Mouse (Mus musculus): Measurements from ENCODE around the gene Col5a2.
A peak's percentile ranks its signal among the peaks of the same experiment; 100 is the strongest.
"Not testable (repeated sequence)": the region's sequence is repeated elsewhere in the genome, so short reads cannot be mapped to it uniquely, and the experiment has no call there.

The Col5a2 gene

DNA sequence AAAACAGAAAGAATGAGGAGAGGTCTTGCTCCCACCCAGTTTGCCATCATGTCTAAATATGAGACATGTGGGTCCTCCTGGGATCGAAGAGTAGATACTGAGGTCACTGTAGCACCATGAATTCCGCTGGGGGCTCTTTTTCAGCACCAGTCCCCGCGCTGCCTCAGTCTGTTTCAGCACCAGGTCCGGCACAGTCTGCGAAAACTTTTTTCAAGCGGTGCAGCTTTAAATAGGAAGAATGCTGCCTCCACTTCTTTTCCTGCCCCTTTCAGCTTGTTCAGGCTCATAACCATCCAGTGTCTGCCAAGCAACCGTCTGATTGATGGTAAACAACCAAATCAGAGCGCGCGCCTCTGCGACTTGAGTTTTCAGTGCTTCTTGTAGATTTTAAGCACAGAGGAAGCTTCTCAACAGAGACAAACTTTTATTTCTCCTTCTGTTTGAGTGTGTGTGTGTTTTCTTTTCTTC lies at the start of gene Col5a2:
TSS of gene Col5a2 (minus strand) at position 418 of the 468 bp plus-strand sequence.
- DNase-seq (ENCODE audit: low spot score in 2 of 2) = peak; percentile 12 to 41

DNA sequence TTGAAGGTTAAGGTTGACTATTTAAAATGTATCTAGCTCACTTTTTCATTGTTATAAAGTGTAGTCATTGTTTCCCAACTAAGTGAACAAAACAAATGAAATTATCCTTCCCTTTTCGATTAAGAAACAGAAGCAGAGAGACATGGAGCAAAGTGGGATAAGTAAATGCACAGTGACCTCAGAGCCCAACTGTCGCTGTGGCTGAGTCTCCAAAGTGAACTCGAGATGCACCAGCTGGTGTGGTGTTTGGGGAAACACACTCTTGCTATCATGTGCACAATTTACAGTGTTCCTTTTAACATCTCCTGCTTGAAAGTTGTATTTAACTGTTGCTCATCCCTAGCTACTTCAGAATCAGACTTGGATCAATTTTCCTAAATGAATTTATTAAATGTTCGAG lies 47.4 kb upstream of the Col5a2 start:
- DNase-seq (ENCODE audit: low spot score in 2 of 2) = no peak

DNA sequence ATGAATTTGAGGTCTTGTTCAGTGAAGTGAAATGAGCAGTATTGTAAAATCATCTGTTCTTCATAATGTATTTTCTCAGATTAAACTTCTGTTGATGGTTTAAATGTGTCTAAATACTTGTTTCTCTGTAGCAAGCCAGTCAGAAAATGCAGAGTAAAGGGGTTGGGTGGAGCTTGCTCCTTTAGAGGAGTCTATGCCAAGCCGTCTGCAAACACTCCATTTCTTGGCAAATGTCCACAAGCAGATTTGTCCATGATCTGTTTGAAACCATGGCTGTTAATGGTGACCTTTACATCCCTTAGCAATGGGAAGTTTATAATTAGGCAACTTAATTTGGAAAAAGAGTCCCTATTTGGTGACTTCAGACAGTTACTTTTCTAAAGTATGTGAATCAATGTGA lies 38.8 kb upstream of the Col5a2 start:
- DNase-seq (ENCODE audit: low spot score in 2 of 2) = no peak

DNA sequence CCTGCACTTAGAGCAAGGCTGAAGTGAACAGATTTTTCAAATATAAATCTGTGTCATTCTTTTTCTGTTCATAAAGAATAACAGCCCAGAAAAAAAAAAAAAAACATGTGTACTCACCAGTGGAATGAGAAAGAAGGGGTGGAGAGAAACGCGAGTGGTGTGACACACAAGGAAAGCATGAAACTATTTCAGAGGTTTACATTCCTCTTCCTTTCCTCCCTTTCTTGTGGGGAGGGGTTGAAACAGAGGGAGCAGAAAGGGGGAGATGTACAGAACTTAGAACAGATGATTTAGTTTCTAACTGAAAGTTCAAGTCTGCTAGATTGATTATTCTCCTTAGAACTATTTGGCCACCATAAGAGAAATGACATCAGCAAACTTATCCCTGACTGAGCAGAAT lies 38.1 kb upstream of the Col5a2 start:
- DNase-seq (ENCODE audit: low spot score in 2 of 2) = no peak

DNA sequence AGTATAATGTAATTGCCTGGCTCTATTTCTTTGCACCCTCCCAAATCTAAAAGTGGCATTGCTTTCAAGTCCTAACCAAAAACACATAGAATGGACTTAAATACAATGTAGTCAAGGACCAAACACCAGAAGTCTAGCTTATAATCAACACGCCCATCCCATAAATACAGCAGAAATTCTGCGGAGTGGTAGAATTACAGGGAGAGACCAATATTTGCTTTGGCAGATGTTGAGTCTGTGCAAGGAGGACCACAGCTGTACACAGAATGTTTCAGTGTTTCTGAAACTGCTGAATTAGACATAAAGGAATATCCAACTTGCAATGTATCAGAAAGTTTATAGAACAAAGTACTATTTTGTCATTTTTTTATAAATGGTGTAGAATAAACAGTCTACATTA lies 28.4 kb upstream of the Col5a2 start:
- no peak for DNase-seq (ENCODE audit: low spot score in 2 of 2)

DNA sequence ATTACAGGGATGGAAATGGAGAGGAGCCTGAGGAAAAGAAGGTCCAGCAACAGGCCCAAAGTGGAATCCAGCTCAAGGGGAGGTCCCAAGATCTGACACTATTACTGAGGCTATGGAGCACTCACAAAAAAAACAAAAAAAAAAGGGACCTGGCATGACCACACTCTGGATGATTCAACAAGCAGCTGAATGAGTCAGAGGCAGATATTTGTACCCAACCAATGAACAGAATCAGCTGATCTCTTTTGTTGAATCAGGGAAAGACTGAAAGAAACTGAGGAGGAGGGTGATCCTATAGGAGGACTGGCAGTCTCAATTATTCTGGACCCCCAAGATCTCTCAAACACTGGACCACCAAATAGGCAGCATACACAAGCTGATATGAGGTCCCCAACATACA lies 24.4 kb upstream of the Col5a2 start:
- DNase-seq (ENCODE audit: low spot score in 2 of 2) = not testable (repeated sequence)

DNA sequence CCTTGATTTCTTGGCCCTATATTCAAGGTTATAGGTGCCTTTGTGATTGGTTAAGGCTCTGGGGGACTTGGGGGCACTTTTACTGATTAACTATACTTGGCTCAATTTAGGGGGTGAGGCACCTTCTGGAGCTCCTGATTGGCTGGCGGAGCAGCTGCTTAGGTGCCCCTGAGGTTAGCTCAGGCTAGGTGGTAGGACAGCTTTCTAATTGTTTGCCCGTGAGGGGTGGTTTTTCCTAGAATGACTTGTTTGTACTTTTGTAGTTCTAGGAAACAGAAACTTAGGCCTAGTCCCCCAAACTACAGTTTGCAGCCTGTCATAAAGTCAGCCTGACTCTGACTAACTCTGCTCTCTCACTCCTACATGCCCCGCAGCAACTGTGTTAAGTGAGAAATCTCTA lies 20.5 kb upstream of the Col5a2 start:
- no peak for DNase-seq (ENCODE audit: low spot score in 2 of 2)

DNA sequence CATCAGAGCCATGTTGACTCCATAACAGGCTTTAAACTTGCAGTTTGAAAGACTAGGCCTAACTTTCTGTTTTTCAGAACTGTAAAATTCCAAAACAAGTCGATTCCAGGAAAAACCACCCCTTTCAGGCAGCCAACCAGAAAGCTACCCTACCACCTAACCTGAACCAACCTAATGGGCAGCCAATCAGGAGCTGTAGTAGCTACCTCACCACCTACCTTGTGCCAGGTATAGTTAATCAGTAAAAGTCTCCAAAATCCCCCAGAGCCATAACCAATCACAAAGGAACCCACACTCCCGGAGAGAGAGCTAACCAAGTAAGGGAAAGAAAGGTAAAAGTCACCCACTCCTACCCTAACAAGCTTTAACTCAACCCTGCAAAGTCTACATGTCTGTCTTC lies 18.4 kb upstream of the Col5a2 start:
- no peak for DNase-seq (ENCODE audit: low spot score in 2 of 2)

DNA sequence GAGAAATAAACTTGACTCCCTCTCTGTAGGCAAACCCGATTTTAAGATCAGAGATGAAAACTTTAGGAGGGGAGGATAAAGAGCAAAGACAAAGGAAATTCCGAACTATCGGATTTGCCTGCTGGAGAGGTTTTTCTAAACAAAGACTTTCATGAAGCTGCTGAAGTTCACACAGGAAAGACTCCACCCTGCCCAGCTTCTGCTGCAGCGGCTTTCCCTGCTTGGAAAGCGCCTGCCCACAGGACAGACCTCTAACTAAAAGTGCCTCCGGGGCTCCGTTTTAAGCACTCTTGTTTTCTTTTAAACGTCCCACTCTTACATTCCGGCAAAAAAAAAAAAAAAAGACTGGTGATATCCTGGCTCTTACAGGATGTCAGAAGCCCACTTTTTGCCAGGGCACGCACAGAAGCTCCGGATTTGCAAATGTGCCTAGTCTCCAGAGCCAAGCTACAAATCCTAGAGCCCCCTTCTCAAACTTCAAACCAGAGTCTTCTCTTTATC lies 791 bp downstream of the Col5a2 start:
- no peak for DNase-seq (ENCODE audit: low spot score in 2 of 2)

DNA sequence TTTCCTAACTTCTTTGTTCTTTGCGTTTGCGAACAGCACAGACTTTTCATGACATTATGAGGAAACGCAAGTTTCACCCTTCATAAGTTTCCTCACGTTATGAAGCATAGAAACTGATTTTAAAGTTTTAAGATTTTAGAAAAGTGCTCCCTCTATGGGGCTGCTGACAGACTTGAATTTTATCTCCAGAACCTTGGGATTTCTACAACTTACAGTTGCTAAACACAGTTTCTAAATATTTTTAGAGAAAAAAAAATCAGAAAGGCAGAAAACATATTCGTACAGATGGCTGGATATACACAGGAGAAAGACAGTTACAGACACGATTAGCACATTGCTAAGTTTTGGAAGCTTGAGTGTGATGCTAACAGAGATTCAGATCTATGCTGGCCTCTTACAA lies 1.6 kb downstream of the Col5a2 start:
- DNase-seq (ENCODE audit: low spot score in 2 of 2) = no peak

DNA sequence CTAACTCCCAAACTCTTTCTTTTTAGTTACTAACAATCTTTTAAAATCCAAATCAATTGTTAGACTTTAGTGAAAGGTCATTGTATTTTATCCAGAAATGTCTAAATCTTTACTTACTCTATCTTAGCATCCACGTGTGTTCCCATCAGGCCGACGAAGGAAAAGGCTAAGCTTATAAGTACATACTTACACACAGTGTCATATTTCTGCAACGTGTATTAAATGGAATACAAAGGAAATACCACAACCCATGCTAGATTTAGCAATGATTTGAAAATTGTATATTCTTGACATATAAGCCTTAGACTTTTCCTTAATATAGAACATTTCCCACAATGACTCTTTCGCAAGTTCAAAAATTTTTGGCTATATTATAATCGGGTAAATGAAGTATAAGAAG lies 2.6 kb downstream of the Col5a2 start:
- DNase-seq (ENCODE audit: low spot score in 2 of 2) = no peak

DNA sequence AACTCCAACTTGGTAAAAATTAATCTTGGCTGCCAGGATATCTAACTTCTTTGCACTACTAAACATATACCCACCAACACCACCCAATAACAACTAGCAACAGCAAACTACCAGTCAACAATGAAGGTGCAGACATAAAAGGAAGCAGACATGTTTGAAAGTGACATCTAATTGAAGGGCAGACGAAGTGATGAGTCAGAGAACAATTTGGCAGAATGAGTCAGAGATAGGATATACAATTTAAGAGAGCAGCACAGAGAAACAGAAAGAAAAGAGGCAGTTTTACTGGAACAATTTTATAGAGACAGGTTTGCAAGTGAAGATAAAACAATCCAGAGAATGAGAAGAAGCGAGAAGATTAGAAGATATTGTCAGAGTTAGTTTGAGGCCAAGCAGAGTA lies 8.1 kb downstream of the Col5a2 start:
- no peak for DNase-seq (ENCODE audit: low spot score in 2 of 2)

DNA sequence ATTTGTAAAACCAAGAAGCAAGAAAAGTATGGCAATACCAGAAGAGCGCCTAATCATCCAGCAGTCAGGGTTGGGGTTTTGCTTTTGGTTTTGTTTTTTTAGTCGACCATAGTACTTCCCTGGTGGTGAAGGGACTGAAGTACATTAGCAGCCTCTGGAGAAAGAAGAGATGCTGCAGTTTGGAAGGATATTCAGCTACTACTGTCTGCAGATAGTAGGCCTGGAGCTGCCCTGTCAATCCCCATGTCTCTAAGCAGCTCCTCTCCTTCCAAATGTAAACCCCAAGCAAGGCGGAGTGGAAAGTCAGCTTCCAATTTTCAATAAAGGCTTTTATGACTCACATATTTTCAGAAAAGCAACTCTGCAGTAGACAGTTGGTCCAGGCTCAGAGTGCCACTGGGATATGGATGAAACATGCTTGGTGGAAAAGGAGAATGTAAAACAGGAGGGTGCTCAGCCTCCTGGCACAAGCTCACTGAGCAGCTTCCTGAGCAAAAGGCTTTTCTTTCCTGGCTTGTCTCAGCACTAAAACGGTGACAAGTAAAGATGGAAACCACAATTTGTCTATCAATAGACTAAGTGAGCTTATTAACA lies 10.9 kb downstream of the Col5a2 start:
- no peak for DNase-seq (ENCODE audit: low spot score in 2 of 2)

DNA sequence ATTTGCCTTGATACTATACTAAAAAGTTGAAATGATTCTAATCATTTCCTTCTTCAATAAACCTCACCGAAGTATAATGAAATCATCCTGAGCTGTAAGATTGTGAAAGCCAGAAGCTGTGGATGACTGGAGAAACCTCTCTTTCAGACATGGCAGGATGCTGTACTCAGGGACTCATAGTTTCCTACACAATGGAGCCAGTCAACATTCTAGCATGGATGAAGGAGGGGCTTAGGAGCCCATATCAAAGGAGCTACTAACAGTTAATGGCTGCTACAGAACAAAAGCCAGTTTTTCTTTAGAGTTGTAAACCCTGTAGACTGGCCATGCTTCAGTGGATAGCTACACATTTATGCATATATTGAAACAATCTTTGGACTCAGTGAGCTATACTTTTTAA lies 12.6 kb downstream of the Col5a2 start:
- DNase-seq (ENCODE audit: low spot score in 2 of 2) = no peak

DNA sequence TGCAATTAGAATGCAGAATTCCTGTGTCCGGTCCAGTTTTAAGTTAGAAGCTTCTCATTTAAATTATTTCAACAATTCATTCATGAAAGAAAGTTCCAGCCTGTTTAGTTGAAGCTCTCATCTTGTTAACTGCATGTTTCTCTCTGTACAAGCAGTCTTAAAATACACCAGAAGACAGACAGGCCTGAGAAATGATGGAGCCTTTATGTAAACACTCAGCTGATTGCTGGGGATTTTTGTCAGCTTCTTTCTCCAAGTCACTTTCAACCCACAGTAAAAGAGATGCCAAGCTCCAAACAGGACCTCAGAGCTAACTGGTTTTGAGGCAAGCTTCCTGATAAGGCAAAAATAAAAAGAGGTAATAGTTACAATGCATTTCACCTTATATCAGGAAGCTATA lies 14.8 kb downstream of the Col5a2 start:
- DNase-seq (ENCODE audit: low spot score in 2 of 2) = no peak

DNA sequence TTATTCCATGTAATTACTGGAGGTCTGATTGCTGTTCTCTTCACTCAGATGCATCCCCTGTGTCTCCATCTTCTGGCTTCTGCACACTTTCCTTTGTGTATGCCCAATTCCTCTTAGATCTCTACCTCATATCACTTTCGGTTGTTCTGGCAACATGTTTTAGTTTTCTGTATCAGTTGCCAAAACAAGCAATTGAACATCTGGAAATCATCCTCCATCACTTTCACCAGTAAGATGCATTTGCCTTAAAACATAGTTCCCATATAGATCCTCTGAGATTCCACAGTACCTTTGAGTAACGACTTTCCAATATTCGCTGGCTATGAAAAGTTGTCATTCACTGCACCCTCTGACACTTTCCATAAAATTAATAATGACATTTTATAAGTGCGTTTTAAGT lies 20.1 kb downstream of the Col5a2 start:
- DNase-seq (ENCODE audit: low spot score in 2 of 2) = no peak

DNA sequence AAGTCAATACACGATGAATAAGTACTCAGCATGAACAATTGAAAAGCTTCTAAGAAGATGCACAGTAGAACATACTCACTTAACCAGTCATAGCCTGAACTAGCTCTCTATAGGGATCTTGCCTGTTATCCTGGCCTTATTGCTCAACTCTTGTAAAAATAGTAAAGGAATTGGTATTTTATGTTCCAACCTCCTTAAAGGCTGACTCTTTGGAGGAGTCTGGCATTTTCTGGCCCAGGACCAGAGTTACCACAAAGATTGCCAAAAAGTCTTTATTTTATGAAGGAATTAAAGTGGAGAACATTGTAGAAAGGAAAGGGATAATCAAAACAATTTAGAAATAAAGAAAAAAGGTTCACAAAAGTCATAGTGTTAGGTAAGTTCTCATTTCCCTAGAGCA lies 21.2 kb downstream of the Col5a2 start:
- no peak for DNase-seq (ENCODE audit: low spot score in 2 of 2)

DNA sequence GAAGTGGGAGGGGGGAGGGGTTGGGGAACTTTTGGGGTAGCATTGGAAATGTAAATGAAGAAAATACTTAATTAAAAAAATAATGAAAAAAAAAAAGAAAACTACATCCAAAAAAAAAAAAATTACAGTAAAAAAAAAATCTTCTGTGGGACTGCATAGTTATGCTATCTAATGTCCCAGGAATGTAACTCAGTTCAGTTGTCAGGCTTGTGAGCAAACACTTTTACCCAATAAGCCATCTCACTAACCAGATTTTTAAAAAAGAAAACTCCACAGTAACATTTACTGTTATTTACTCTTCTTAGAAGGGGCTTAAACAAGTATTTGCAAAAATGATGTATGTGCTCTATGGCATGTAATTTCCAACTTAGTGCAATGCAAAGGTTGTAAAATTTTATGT lies 24.0 kb downstream of the Col5a2 start:
- no peak for DNase-seq (ENCODE audit: low spot score in 2 of 2)

DNA sequence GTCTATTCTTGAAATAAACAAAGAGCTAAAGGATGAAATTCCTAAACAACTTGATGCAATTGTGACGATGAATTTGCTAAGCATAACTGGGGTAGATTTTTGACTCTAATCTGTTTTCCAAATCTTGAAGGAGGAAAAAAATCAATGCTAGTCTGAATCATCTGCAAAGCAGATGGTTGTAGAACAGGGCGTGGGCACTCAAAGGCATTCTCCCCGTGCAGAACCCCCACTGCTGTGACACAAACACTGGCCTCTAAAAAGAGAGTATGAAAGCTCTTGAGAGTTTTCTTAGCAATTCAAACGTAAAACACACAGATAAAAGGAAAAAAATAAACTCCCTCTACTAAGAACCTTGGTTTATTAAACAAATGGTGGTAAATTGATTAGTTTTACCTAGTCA lies 30.3 kb downstream of the Col5a2 start:
- no peak for DNase-seq (ENCODE audit: low spot score in 2 of 2)

DNA sequence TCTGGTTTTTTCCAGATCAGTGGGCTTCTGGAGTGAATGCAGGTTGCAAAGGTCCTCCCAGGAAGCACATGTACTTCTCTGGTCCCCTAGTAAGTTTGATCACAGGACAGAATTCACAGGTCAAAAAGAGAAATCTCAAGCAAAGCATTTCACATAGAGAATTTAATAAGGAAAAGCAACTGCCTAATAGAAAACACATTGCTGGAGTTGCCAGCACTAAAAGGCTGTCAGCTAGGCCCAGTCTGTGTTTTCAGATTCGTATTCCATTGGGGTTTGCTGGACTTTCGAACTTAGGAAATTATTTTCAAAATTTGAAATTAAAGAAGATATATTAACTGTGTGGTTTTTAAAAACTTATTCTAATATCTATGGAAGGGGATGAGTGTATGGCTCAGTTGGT lies 42.3 kb downstream of the Col5a2 start:
- no peak for DNase-seq (ENCODE audit: low spot score in 2 of 2)

DNA sequence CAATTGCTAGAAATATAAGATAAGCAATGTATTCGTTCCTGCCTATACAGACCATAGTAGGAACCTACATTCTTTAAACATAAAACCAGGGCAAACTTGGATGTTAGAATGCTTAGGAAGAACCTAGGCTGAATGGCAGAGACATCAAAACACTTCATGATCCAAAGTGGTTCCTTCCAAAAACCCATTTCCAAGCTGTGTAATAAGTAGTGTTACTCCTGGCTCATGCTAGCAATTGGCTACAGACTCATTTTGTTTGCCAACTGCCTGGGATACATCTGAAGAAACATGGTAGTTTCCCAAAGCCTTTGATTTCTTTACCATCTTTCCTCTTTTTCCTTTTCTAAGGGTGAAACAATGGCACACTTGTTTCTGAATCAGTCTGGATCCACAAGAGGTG lies 47.3 kb downstream of the Col5a2 start:
- DNase-seq (ENCODE audit: low spot score in 2 of 2) = no peak

DNA sequence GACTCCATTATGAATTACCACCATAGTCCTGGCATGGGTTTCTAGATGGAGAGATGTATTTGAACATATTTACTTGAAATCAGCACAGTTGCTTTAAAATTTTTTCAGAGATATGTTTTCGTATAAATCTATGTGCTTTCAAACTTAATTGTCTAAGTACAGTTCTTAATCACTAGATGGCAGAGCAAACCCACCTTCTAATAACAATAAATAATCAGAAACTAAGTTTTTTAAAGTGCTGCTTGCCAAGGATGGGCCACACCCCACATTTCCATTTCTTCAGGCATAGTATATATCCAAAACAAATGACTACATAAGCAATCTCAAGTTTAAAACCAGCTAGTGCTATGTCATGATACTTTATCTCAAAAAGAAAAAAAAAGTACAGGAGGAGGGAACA lies 54.2 kb downstream of the Col5a2 start:
- DNase-seq (ENCODE audit: low spot score in 2 of 2) = no peak

DNA sequence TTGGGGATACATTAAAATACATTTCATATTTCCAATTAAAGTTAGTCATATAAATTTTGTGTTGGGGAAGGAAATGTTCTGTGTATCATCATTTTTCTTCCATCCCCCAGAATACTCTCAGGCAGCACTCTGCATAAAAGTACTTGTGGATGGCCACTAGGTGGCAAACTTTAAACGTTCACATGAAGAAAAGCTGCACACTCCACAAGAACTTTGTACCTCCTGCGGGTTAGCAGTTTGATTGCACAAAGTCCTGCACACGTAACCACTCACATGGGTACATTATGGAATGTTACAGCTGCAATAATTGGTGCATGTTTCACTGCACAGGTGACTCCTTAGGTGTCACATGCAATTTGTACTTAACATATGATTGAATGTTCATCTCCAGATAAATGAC lies 71.2 kb downstream of the Col5a2 start:
- peak in 1 of 2 experiments; percentile 7 for DNase-seq (ENCODE audit: low spot score in 2 of 2)

DNA sequence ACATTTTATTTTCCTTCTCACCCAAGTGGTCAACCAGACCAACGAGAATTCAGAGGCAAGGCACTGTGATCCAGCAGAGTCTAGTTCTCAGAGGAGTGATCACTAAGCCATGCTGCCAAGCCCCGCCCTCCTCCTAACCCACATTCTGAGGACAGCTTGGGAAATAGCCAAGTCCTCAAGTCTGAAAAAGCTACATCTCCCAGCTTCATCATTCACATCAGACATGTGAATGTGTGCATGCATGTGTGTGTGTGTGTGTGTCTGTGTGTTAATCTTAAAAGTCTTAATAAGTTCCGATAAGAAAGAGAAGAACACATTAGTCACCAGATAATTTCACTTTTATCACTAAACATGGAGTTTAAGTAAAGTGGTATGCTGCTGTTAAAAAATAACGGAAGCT lies 72.6 kb downstream of the Col5a2 start:
- no peak for DNase-seq (ENCODE audit: low spot score in 2 of 2)

Data from frontal cortex, postnatal 14 days (tissue).